Mouse (Mus musculus) testis, adult 2 months (tissue): ENCODE measurements around the gene Cacna1e. TPM values are rescaled to one million over a fixed set of nuclear protein-coding genes. Genes with fewer than 3 reads are reported as not detected.

Experiments
- H3K27ac ChIP-seq: fragments of 200-500 bp; 2 replicates; pipeline ENCODE4 v1.5.1; 2012; ENCODE audit warnings: low read depth, low read length; ENCODE audit not compliant: control insufficient read depth, insufficient read depth
- H3K27me3 ChIP-seq: fragments of 200-500 bp; 2 replicates; pipeline ENCODE4 v1.6.1; 2012; ENCODE audit warnings: mild to moderate bottlenecking, low read length, moderate library complexity; ENCODE audit not compliant: control insufficient read depth, insufficient read depth
- H3K36me3 ChIP-seq: fragments of 200-500 bp; 2 replicates; pipeline ENCODE4 v1.6.1; 2012; ENCODE audit warnings: mild to moderate bottlenecking, low read length; ENCODE audit not compliant: control insufficient read depth, insufficient read depth
- H3K4me1 ChIP-seq: fragments of 200-500 bp; 2 replicates; pipeline ENCODE4 v1.6.1; 2012; ENCODE audit warnings: low read length; ENCODE audit not compliant: control insufficient read depth, insufficient read depth
- H3K4me3 ChIP-seq: fragments of 200-500 bp; 2 replicates; pipeline ENCODE4 v1.5.1; 2012; ENCODE audit warnings: low read depth, mild to moderate bottlenecking, low read length, moderate library complexity, mixed read lengths; ENCODE audit not compliant: control insufficient read depth
- CTCF ChIP-seq: fragments of 200-500 bp; IDR thresholded peaks from 2 replicates; pipeline ENCODE4 v1.5.1; 2012; ENCODE audit warnings: low read depth, mild to moderate bottlenecking, inconsistent platforms, low read length, moderate library complexity; ENCODE audit not compliant: control insufficient read depth, insufficient read depth, insufficient replicate concordance
- POLR2A ChIP-seq: fragments of 200-500 bp; IDR thresholded peaks from 2 replicates; pipeline ENCODE4 v1.6.1; 2012; ENCODE audit warnings: low read depth, mild to moderate bottlenecking, inconsistent platforms, low read length, moderate library complexity; ENCODE audit not compliant: control insufficient read depth
- polyA plus RNA-seq: library from polyadenylated mRNA; depleted of rRNA; stranded (reverse); fragments of >200 nt; gene quantifications from 2 replicates; pipeline ENCODE4 v1.2.3, GENCODE M21; 2012

Gene Cacna1e
- polyA plus RNA-seq, 1 experiment: 1.0 TPM

- TF ChIP-seq POLR2A (no peak), CTCF (no peak)
- no peaks in the 10 kb centered on the region for H3K4me1 ChIP-seq
- H3K4me3 ChIP-seq: no peak overlapping the region
- H3K36me3 ChIP-seq: no peaks in the 10 kb centered on the region
- H3K27me3 ChIP-seq: no peaks in the 10 kb centered on the region
- no peak overlapping the region for H3K27ac ChIP-seq
These were observed 346.9 kb downstream of the Cacna1e start for GRCm38 (mm10) chr1:154537445-154537844.

GRCm38 (mm10) chr1:154536763-154537162 lies 347.5 kb downstream of the Cacna1e start:
- Histone ChIP-seq H3K4me1 (no peaks in the 10 kb centered on the region), H3K36me3 (no peaks in the 10 kb centered on the region), H3K27me3 (no peaks in the 10 kb centered on the region), H3K4me3 (no peak overlapping the region), H3K27ac (no peak overlapping the region)
- no peak for TF ChIP-seq CTCF
- no peak for TF ChIP-seq POLR2A

GRCm38 (mm10) chr1:154532987-154533940 lies 351.0 kb downstream of the Cacna1e start:
- H3K27me3 ChIP-seq: no peaks in the 10 kb centered on the region
- H3K36me3 ChIP-seq: no peaks in the 10 kb centered on the region
- H3K4me1 ChIP-seq: no peaks in the 10 kb centered on the region
- H3K27ac ChIP-seq: no peak overlapping the region
- no peak overlapping the region for H3K4me3 ChIP-seq
- TF ChIP-seq CTCF: no peak
- TF ChIP-seq POLR2A: no peak

GRCm38 (mm10) chr1:154529666-154530065 lies 354.6 kb downstream of the Cacna1e start:
- TF ChIP-seq POLR2A: no peak
- TF ChIP-seq CTCF: no peak
- no peak overlapping the region for H3K27ac ChIP-seq
- H3K27me3 ChIP-seq: no peaks in the 10 kb centered on the region
- H3K4me1 ChIP-seq: no peaks in the 10 kb centered on the region
- H3K4me3 ChIP-seq: no peak overlapping the region
- no peaks in the 10 kb centered on the region for H3K36me3 ChIP-seq

- TF ChIP-seq POLR2A: no peak
- TF ChIP-seq CTCF: no peak
- H3K36me3 ChIP-seq: no peaks in the 10 kb centered on the region
- no peaks in the 10 kb centered on the region for H3K4me1 ChIP-seq
- H3K4me3 ChIP-seq: no peak overlapping the region
- no peaks in the 10 kb centered on the region for H3K27me3 ChIP-seq
- H3K27ac ChIP-seq: no peak overlapping the region
These were observed 355.5 kb downstream of the Cacna1e start for GRCm38 (mm10) chr1:154528803-154529202.

- H3K4me3 ChIP-seq: no peak overlapping the region
- H3K4me1 ChIP-seq: no peaks in the 10 kb centered on the region
- no peaks in the 10 kb centered on the region for H3K27me3 ChIP-seq
- H3K36me3 ChIP-seq: no peaks in the 10 kb centered on the region
- TF ChIP-seq CTCF (no peak), POLR2A (no peak)
- no peak overlapping the region for H3K27ac ChIP-seq
These were observed 363.6 kb downstream of the Cacna1e start for GRCm38 (mm10) chr1:154520715-154521114.

GRCm38 (mm10) chr1:154515350-154515749 lies 369.0 kb downstream of the Cacna1e start:
- TF ChIP-seq CTCF (no peak), POLR2A (no peak)
- H3K27ac ChIP-seq: no peak overlapping the region
- no peaks in the 10 kb centered on the region for H3K27me3 ChIP-seq
- no peaks in the 10 kb centered on the region for H3K36me3 ChIP-seq
- H3K4me3 ChIP-seq: no peak overlapping the region
- no peaks in the 10 kb centered on the region for H3K4me1 ChIP-seq

- Histone ChIP-seq H3K4me3 (no peak overlapping the region), H3K27ac (no peak overlapping the region), H3K4me1 (no peaks in the 10 kb centered on the region), H3K27me3 (no peaks in the 10 kb centered on the region), H3K36me3 (no peaks in the 10 kb centered on the region)
- TF ChIP-seq POLR2A (no peak), CTCF (no peak)
These were observed 372.6 kb downstream of the Cacna1e start for GRCm38 (mm10) chr1:154511736-154512135.
